Mouse (Mus musculus) MEL (cell line): ENCODE data around the gene Slc46a2. TPM values are rescaled to one million over a fixed set of nuclear protein-coding genes. Genes with fewer than 3 reads are reported as not detected.
A peak's percentile ranks its signal among the peaks of the same experiment; 100 is the strongest.

Experiments used
- DNase-seq: peaks from one replicate; pipeline ENCODE4 v3.0.0; 2011; ENCODE audit warnings: low read depth, low spot score
- H3K27ac ChIP-seq: 2 replicates; pipeline ENCODE4 v1.5.1; 2012; ENCODE audit warnings: low read depth, mild to moderate bottlenecking, control low read depth, low read length, moderate library complexity; ENCODE audit not compliant: control insufficient read depth
- H3K27me3 ChIP-seq, 2 experiments: fragments of 150-350 bp in 1 of 2; sonication (generic) in 1 of 2; 2 replicates each; pipeline ENCODE4 v1.6.1; 2012; ENCODE audit warnings: low read length in 2 of 2, mild to moderate bottlenecking in 2 of 2, improper control_type of control experiment in 1 of 2, moderate library complexity in 1 of 2; ENCODE audit not compliant: insufficient read depth in 2 of 2, control insufficient read depth in 1 of 2
- H3K36me3 ChIP-seq, 2 experiments: 2 replicates each; pipeline ENCODE4 v1.6.1; 2012 to 2014; ENCODE audit warnings: low read length in 2 of 2, improper control_type of control experiment in 1 of 2, inconsistent platforms in 1 of 2, mild to moderate bottlenecking in 1 of 2; ENCODE audit not compliant: insufficient read depth in 2 of 2, control insufficient read depth in 1 of 2
- H3K4me1 ChIP-seq, 2 experiments: fragments of 150-350 bp in 1 of 2; sonication (generic) in 1 of 2; 2 replicates each; pipeline ENCODE4 v1.6.1; 2012; ENCODE audit warnings: low read length in 2 of 2, improper control_type of control experiment in 1 of 2, mild to moderate bottlenecking in 1 of 2; ENCODE audit not compliant: insufficient read depth in 2 of 2, control insufficient read depth in 1 of 2
- H3K4me3 ChIP-seq, 2 experiments: fragments of 150-350 bp in 1 of 2; sonication (generic) in 1 of 2; 2 replicates each; pipeline ENCODE4 v1.5.1; 2012; ENCODE audit warnings: low read depth in 2 of 2, low read length in 2 of 2, mild to moderate bottlenecking in 2 of 2, moderate library complexity in 2 of 2, control low read depth in 1 of 2, improper control_type of control experiment in 1 of 2; ENCODE audit not compliant: control insufficient read depth in 1 of 2, insufficient read depth in 1 of 2
- H3K79me2 ChIP-seq: 2 replicates; pipeline ENCODE4 v1.6.1; 2012; ENCODE audit warnings: mild to moderate bottlenecking, low read length, moderate library complexity; ENCODE audit not compliant: control insufficient read depth, poor library complexity, insufficient read depth
- H3K9ac ChIP-seq: 2 replicates; pipeline ENCODE4 v1.6.1; 2012; ENCODE audit warnings: low read depth, mild to moderate bottlenecking, control low read depth, low read length, moderate library complexity; ENCODE audit not compliant: control insufficient read depth, poor library complexity, severe bottlenecking
- H3K9me3 ChIP-seq: fragments of 150-350 bp; sonication (generic); replicated peaks from 2 replicates; pipeline ENCODE4 v1.6.1; 2012; ENCODE audit warnings: mild to moderate bottlenecking, low read length, improper control_type of control experiment, moderate library complexity; ENCODE audit not compliant: insufficient read depth
- BHLHE40 ChIP-seq: IDR thresholded peaks from 2 replicates; pipeline ENCODE4 v1.6.1; 2012; ENCODE audit warnings: low read depth, mild to moderate bottlenecking, inconsistent platforms, low read length, improper control_type of control experiment, borderline replicate concordance
- E2F4 ChIP-seq: IDR thresholded peaks from 2 replicates; pipeline ENCODE4 v1.6.1; 2011; ENCODE audit warnings: low read depth, low read length, improper control_type of control experiment, borderline replicate concordance
- EP300 ChIP-seq, 2 experiments: IDR thresholded peaks; 2 replicates each; pipeline ENCODE4 v1.6.1; 2011; ENCODE audit warnings: improper control_type of control experiment in 2 of 2, low read length in 2 of 2, low read depth in 1 of 2, mild to moderate bottlenecking in 1 of 2
- ETS1 ChIP-seq: IDR thresholded peaks from 2 replicates; pipeline ENCODE4 v1.6.1; 2012; ENCODE audit warnings: low read depth, mild to moderate bottlenecking, inconsistent platforms, low read length, improper control_type of control experiment, moderate library complexity
- GABPA ChIP-seq: IDR thresholded peaks from 2 replicates; pipeline ENCODE4 v1.6.1; 2012; ENCODE audit warnings: low read depth, mild to moderate bottlenecking, inconsistent platforms, low read length, improper control_type of control experiment, moderate library complexity
- HCFC1 ChIP-seq: IDR thresholded peaks from 2 replicates; pipeline ENCODE4 v1.6.1; 2012; ENCODE audit warnings: low read depth, mild to moderate bottlenecking, inconsistent platforms, low read length, improper control_type of control experiment, moderate library complexity
- JUND ChIP-seq: IDR thresholded peaks from 2 replicates; pipeline ENCODE4 v1.6.1; 2011; ENCODE audit warnings: low read depth, mild to moderate bottlenecking, improper control_type of control experiment, low read length
- KAT2A ChIP-seq: conservative IDR thresholded peaks from 2 replicates; pipeline ENCODE4 v1.6.1; 2012; ENCODE audit warnings: low read depth, low read length, improper control_type of control experiment, inconsistent platforms
- MAFK ChIP-seq: IDR thresholded peaks from 2 replicates; pipeline ENCODE4 v1.6.1; 2011; ENCODE audit warnings: low read depth, mild to moderate bottlenecking, low read length, improper control_type of control experiment, borderline replicate concordance
- MAX ChIP-seq: IDR thresholded peaks from 2 replicates; pipeline ENCODE4 v1.6.1; 2011; ENCODE audit warnings: low read length, improper control_type of control experiment
- MAZ ChIP-seq: IDR thresholded peaks from 2 replicates; pipeline ENCODE4 v1.6.1; 2012; ENCODE audit warnings: low read depth, mild to moderate bottlenecking, inconsistent platforms, low read length, improper control_type of control experiment
- MEF2A ChIP-seq: IDR thresholded peaks from 2 replicates; pipeline ENCODE4 v1.6.1; 2014; ENCODE audit warnings: low read depth, mild to moderate bottlenecking, inconsistent platforms, low read length, improper control_type of control experiment; ENCODE audit not compliant: poor library complexity, insufficient replicate concordance, severe bottlenecking; ENCODE audit errors: extremely low read depth
- MXI1 ChIP-seq: IDR thresholded peaks from 2 replicates; pipeline ENCODE4 v1.6.1; 2011; ENCODE audit warnings: mild to moderate bottlenecking, low read depth, low read length, improper control_type of control experiment
- MYB ChIP-seq: IDR thresholded peaks from 2 replicates; pipeline ENCODE4 v1.6.1; 2011; ENCODE audit warnings: mild to moderate bottlenecking, low read depth, low read length, improper control_type of control experiment
- NRF1 ChIP-seq: IDR thresholded peaks from 2 replicates; pipeline ENCODE4 v1.6.1; 2014; ENCODE audit warnings: low read depth, mild to moderate bottlenecking, inconsistent platforms, low read length, improper control_type of control experiment, moderate library complexity; ENCODE audit not compliant: poor library complexity, insufficient read depth, severe bottlenecking
- POLR2A ChIP-seq, 2 experiments: IDR thresholded peaks; 2 replicates each; pipeline ENCODE4 v1.6.1; 2011 to 2012; ENCODE audit warnings: low read length in 2 of 2, mild to moderate bottlenecking in 2 of 2, control low read depth in 1 of 2, improper control_type of control experiment in 1 of 2, low read depth in 1 of 2, moderate library complexity in 1 of 2; ENCODE audit not compliant: control insufficient read depth in 1 of 2, insufficient read depth in 1 of 2, poor library complexity in 1 of 2
- RAD21 ChIP-seq: IDR thresholded peaks from 2 replicates; pipeline ENCODE4 v1.6.1; 2011; ENCODE audit warnings: mild to moderate bottlenecking, low read depth, low read length, improper control_type of control experiment
- RCOR1 ChIP-seq: IDR thresholded peaks from 2 replicates; pipeline ENCODE4 v1.6.1; 2012; ENCODE audit warnings: low read depth, mild to moderate bottlenecking, inconsistent platforms, low read length, improper control_type of control experiment
- SIN3A ChIP-seq: IDR thresholded peaks from 2 replicates; pipeline ENCODE4 v1.6.1; 2012; ENCODE audit warnings: low read length, improper control_type of control experiment, inconsistent platforms
- TBP ChIP-seq: IDR thresholded peaks from 2 replicates; pipeline ENCODE4 v1.8.0; 2011; ENCODE audit warnings: low read depth, low read length, improper control_type of control experiment
- TCF12 ChIP-seq: IDR thresholded peaks from 2 replicates; pipeline ENCODE4 v1.6.1; 2014; ENCODE audit warnings: low read depth, mild to moderate bottlenecking, inconsistent platforms, low read length, improper control_type of control experiment, moderate library complexity
- USF1 ChIP-seq: IDR thresholded peaks from 2 replicates; pipeline ENCODE4 v1.6.1; 2014; ENCODE audit warnings: low read depth, mild to moderate bottlenecking, inconsistent platforms, low read length, improper control_type of control experiment, moderate library complexity
- USF2 ChIP-seq, 2 experiments: IDR thresholded peaks; 2 replicates each; pipeline ENCODE4 v1.6.1; 2011 to 2012; ENCODE audit warnings: improper control_type of control experiment in 2 of 2, low read length in 2 of 2, borderline replicate concordance in 1 of 2, inconsistent platforms in 1 of 2, low read depth in 1 of 2, mild to moderate bottlenecking in 1 of 2; ENCODE audit not compliant: insufficient read depth in 1 of 2
- ZC3H11A ChIP-seq: IDR thresholded peaks from 2 replicates; pipeline ENCODE4 v1.6.1; 2012; ENCODE audit warnings: low read depth, mild to moderate bottlenecking, inconsistent platforms, low read length, improper control_type of control experiment
- ZKSCAN1 ChIP-seq: IDR thresholded peaks from 2 replicates; pipeline ENCODE4 v1.6.1; 2012; ENCODE audit warnings: low read depth, mild to moderate bottlenecking, inconsistent platforms, low read length, improper control_type of control experiment, moderate library complexity
- ZMIZ1 ChIP-seq: IDR thresholded peaks from 2 replicates; pipeline ENCODE4 v1.6.1; 2012; ENCODE audit warnings: low read depth, mild to moderate bottlenecking, inconsistent platforms, low read length, improper control_type of control experiment, moderate library complexity
- polyA plus RNA-seq, 2 experiments: library from polyadenylated mRNA; stranded (reverse) in 1 of 2; unstranded in 1 of 2; fragments of >175 nt in 1 of 2; fragments of >200 nt in 1 of 2; gene quantifications; 2 replicates each; pipeline versions ENCODE4 v1.2.1 to v1.2.4; 2012; ENCODE audit warnings: low replicate concordance in 2 of 2, low read depth in 1 of 2; ENCODE audit not compliant: insufficient read length in 2 of 2, insufficient read depth in 1 of 2, missing spikeins in 1 of 2
- total RNA-seq: library from RNA; depleted of rRNA; stranded (reverse); fragments of 300-350 nt; gene quantifications from 2 replicates; pipeline ENCODE4 v1.2.3, GENCODE M21; 2012

Gene Slc46a2
- total and polyA plus RNA-seq, 3 experiments = not detected

- Histone ChIP-seq H3K27me3 (no peaks in the 10 kb centered on the region), H3K4me3 (no peak overlapping the region), H3K36me3 (peaks cover 0 to 17% of the 10 kb centered on the region in 2 experiments; a peak in 2 of 4 replicates), H3K9ac (no peak overlapping the region), H3K79me2 (no peaks in the 10 kb centered on the region), H3K27ac (no peak overlapping the region), H3K4me1 (peaks cover 2 to 15% of the 10 kb centered on the region in 2 experiments), H3K9me3 (no peaks in the 10 kb centered on the region)
- TF ChIP-seq POLR2A (IDR thresholded peaks at IDR 0.05; ENCODE audit: control insufficient read depth in 1 of 2, insufficient read depth in 1 of 2, low read depth in 1 of 2, low read length in 2 of 2, poor library complexity in 1 of 2) = no peak
- TF ChIP-seq MAZ = no peak
- no peak for TF ChIP-seq BHLHE40
- TF ChIP-seq RCOR1 = no peak
- no peak for TF ChIP-seq MEF2A
- no peak for TF ChIP-seq KAT2A
- TF ChIP-seq MAFK = no peak
- no peak for TF ChIP-seq NRF1
- no peak for TF ChIP-seq ZMIZ1
- TF ChIP-seq USF1 = no peak
- TF ChIP-seq TBP = no peak
- TF ChIP-seq SIN3A = peak; percentile 57
- TF ChIP-seq MAX = 0 out of 2 replicates have a peak, but pooled peaks have one; percentile 27
- no peak for TF ChIP-seq JUND
- no peak for TF ChIP-seq ZC3H11A
- TF ChIP-seq TCF12 = no peak
- no peak for TF ChIP-seq ETS1
- peak; percentile 69; the same call in 1 of the 2 replicates for TF ChIP-seq MXI1
- TF ChIP-seq RAD21 = no peak
- TF ChIP-seq EP300 (IDR thresholded peaks at IDR 0.05; ENCODE audit: low read depth in 1 of 2, low read length in 2 of 2) = no peak
- TF ChIP-seq ZKSCAN1 = no peak
- TF ChIP-seq USF2 (IDR thresholded peaks at IDR 0.05; ENCODE audit: borderline replicate concordance in 1 of 2, insufficient read depth in 1 of 2, low read depth in 1 of 2, low read length in 2 of 2) = no peak
- TF ChIP-seq HCFC1 = no peak
- no peak for TF ChIP-seq E2F4
- no peak for TF ChIP-seq MYB
- no peak for TF ChIP-seq GABPA
- DNase-seq = peak; percentile 61
These were observed 26.8 kb downstream of the Slc46a2 start for GRCm38 (mm10) chr4:59888014-59888413.
